Mouse (Mus musculus) Muller cell, postnatal 12 days (primary cell): ENCODE measurements around the gene Haus2.
"Not testable (repeated sequence)": the region's sequence is repeated elsewhere in the genome, so short reads cannot be mapped to it uniquely, and the experiment has no call there.

Experiments used
- DNase-seq: peaks from one replicate; pipeline ENCODE4 v3.0.0-alpha.2; 2015; ENCODE audit errors: inconsistent ontology term

The Haus2 gene

DNA sequence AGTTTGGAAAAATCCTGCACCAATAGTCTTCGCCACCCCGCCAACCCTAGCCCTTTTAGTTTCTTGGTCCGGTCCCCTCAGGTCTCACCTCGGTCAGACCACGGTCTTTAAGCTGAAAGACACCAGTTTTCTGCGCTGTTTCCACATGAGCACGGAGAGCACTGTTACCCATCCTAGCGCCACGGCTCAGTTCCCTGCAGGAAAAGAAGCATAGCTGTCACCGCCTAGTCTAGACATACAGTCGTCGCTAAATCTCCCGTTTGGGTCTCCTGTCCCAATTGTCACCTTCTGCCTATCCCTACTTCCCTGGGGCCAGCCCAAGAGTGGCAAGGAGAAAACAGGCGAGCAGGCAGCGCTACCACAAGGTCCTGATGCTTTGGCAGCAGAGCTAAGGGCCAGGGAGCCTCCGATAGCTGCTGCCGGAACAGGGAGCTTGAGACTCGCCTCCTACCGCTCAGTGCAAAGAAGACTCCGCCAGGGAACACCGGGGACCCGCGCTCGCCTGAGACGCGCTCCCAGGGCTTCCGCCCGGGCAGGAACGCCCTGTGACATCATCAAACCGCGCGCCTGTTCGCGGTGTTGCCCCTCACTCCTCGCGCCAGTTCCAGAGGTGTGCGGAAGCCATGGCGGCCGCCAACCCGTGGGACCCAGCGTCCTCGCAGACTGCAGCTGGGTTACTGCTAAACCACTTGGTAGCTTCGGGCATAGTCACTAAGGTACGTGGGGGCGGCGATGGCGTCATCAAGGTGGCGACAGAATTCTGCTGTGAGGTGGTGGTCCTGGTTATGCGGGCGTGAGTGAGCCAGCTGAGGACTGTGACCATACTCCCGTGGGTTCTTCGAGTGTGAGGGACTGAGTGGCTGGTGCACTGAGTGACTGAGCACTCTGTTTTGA, at the start of gene Haus2, which contains the start of gene Lrrc57:
TSS of gene Haus2 (plus strand) at position 554 of the 894 bp plus-strand sequence.
TSS of gene Lrrc57 (minus strand) at position 691 of the 894 bp plus-strand sequence.
- DNase-seq, result peak; percentile 93

- no peak for DNase-seq
Measured at GRCm38 (mm10) chr2:120561524-120561923, 47.7 kb upstream of the Haus2 start.

GRCm38 (mm10) chr2:120562859-120563234, 46.3 kb upstream of the Haus2 start:
- no peak for DNase-seq

- peak; percentile 92 for DNase-seq
Measured at GRCm38 (mm10) chr2:120563235-120563990, 45.8 kb upstream of the Haus2 start, which contains the start of gene Zfp106. TSS of gene Zfp106 (minus strand) at chr2:120563843.

- DNase-seq, result not testable (repeated sequence)
Measured at GRCm38 (mm10) chr2:120564548-120565188, 44.5 kb upstream of the Haus2 start.

GRCm38 (mm10) chr2:120565363-120565762, 43.8 kb upstream of the Haus2 start:
- no peak for DNase-seq

DNA sequence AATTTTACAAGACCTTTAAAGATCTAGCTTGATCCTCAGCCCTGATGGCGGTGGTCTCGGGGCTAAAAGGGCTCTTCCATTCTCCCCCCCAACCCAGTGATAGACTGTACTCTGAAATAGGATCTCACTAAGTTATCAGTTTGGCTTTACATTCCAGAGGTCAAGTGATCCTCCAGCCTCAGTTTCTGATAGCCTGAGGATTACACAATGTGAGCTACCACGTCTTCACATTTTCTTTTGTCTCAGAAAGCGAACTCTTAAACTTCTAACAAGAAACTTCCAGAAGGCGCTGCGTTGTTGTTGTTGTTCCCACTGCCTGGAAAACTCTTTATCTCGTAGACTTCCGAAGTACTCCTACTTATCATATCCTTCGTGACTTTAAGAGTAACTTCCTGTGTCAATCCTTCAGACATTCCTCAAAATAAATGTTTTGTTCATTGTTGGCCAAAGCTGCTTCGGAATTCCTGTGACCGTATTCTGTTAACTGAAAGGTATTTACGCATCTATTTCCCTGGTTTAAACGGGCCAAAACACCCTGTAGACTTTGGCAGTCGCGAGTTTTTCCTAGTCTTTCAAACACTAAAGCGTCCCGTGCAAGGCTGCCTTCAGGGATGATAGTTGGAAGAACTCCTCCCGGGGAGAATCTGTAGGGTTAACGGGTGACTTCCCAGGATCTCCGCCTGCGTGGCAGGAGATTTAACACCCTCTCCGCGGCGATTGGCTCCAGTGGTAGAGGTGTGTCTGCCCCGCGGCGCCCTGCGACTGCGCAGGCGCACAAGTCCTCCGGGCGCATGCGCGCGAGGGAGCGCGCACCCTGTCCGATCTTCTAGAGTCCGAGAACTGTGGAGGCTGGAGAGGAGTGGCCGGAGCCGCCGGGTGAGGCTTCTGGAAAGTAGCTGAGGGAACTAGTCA, 42.0 kb upstream of the Haus2 start, which contains the start of gene Snap23:
TSS of gene Snap23 (plus strand) at position 786 of the 912 bp plus-strand sequence.
- DNase-seq, result peak; percentile 99

GRCm38 (mm10) chr2:120567798-120568320, 41.3 kb upstream of the Haus2 start:
- DNase-seq, result no peak

GRCm38 (mm10) chr2:120571081-120571480, 38.1 kb upstream of the Haus2 start:
- no peak for DNase-seq

- DNase-seq, result not testable (repeated sequence)
Measured at GRCm38 (mm10) chr2:120572161-120572560, 37.0 kb upstream of the Haus2 start.

DNA sequence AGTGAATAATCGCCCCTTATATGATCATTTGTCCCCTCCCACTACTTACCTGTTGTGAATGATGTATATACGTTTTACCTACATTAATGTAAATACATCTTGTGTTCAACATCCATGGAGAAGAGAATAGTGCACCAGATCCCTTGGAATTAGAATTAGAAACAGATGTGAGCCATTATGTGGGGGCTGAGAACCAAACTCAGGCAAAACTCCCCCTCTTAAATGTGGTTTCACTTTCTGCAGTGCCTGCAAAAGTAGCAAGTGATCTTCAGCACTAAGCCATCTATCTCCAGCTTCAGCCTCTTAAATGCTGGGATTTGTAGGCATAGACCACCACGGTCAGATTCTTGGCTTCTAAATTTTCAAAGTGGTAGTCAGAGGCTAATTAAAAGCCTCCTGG, 34.1 kb upstream of the Haus2 start:
- no peak for DNase-seq

GRCm38 (mm10) chr2:120575978-120576377, 33.2 kb upstream of the Haus2 start:
- DNase-seq, result no peak

- no peak for DNase-seq
Measured at GRCm38 (mm10) chr2:120577799-120578198, 31.4 kb upstream of the Haus2 start.

GRCm38 (mm10) chr2:120578286-120578685, 30.9 kb upstream of the Haus2 start:
- no peak for DNase-seq

DNA sequence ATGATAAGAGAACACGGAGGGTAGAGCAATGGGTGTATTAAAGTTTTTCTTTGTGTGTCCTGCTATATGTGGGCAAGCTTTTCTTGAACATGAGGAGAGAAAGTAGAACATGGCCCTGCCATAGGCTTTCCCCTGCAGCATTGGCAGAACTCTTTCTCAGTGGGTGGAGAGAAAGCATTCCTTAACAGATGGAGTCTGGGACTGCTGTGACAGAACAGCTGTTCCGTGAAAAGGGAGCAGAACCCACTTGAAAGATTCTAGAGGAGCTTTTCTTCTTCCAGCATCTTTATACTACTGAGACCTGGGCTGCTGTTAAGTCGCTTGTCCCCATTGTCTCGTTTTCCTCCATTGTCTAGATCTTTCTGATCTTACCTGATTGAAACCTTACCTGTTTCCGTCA, 19.4 kb upstream of the Haus2 start:
- DNase-seq, result no peak

DNA sequence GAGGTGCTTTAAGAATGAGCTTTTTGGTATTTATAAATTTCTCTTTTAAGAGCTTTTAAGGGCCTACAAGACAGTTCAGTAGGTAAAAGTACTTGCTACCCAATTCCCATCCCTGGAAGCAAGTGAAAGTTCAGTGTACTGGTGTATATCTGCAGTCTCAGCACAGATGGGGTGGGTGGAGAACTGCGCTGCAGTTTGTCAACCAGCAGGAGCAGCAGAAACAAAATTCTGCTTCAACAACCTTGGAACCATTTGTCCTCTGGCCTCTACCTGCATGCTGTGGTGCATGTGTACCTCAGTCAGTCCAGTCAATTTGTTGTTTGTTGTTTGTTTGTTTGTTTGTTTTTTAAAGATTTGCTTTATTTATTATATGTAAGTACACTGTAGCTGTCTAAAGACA, 17.0 kb upstream of the Haus2 start:
- DNase-seq, result no peak

DNA sequence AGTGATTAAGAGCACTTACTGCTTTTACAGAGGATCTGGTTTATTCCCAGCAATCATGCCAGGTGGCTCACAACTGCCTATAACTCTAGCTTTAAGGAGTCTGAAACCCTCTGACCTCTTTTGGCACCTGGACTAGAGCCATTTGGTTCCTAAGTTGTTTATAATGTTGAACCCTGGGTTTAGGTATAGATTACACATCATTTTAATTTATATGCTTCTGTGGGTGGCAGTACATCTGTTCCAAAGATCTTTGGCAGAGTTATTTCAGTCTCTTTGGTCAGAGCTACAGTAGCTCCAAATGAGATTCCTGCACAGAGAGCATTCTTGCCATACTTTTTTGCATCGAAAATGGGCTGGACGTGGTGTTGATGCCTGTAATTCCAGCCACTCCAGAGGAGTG, 11.4 kb upstream of the Haus2 start:
- no peak for DNase-seq

GRCm38 (mm10) chr2:120599506-120599905, 9.7 kb upstream of the Haus2 start:
- no peak for DNase-seq

- DNase-seq, result no peak
Measured at GRCm38 (mm10) chr2:120606021-120606690, 3.0 kb upstream of the Haus2 start.
